In the genomic region with DNA sequence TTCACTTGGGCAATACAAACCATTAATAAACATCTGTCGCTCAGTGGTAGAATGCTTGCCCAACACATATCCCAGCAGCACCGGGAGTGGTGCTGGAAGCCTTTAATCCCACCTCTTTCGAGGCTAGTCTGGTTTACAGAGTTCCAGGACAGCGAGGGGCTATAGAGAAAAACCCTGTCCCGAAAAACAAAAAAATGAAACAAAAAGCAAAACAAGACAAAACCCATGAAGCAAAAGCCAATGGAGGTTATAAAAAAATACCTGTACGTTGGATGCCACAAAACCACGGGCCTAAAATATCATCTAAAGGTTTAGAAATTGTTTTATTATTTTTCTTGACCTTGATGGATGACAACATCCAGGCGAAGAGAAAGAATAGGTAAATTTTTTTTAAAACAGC, we compare ENCODE assay signal across 8 mouse cellular contexts. TPM values are rescaled to one million over a fixed set of nuclear protein-coding genes. Genes with fewer than 3 reads are reported as not detected.
DNase-seq lines count a peak whose midpoint lies in the region; ATAC-seq and TF ChIP-seq lines count a peak whose summit lies in the region.

No protein-coding gene starts in this region.

- no peak for ATAC-seq in limb, embryonic 13.5 days (ENCODE audit: low FRiP score, low read depth)
- no peak for ATAC-seq in neural tube, embryonic 15.5 days (ENCODE audit: low FRiP score)

- H3K9me3 ChIP-seq in limb, embryonic 13.5 days: no peaks in the 10 kb centered on the region
- H3K9me3 ChIP-seq in neural tube, embryonic 15.5 days (replicated peaks): no peaks in the 10 kb centered on the region

- peak overlapping the region; percentile 43; the same call in 1 of the 2 replicates for H3K9ac ChIP-seq in limb, embryonic 13.5 days
- H3K9ac ChIP-seq in neural tube, embryonic 15.5 days (replicated peaks): 0 out of 2 replicates have a peak overlapping the region, but pooled peaks have one; percentile 8

- TF ChIP-seq POLR2A in embryonic fibroblast, embryonic 13.5 days (IDR thresholded peaks at IDR 0.05; ENCODE audit: low read depth, low read length): no peak

- 11% methylated on average over 8 of the region's 8 CpGs for WGBS in limb, embryonic 13.5 days
- WGBS in neural tube, embryonic 15.5 days: 12% methylated on average over 8 of the region's 8 CpGs

- H3K27ac ChIP-seq in left cerebral cortex, adult 2 months: 0 out of 2 replicates have a peak overlapping the region, but pooled peaks have one; percentile 20
- no peak overlapping the region; the same call in 1 of the 2 replicates for H3K27ac ChIP-seq in embryonic fibroblast, embryonic 13.5 days (ENCODE audit: insufficient read depth, low read length)
- 0 out of 2 replicates have a peak overlapping the region, but pooled peaks have one; percentile 17 for H3K27ac ChIP-seq in limb, embryonic 13.5 days
- peak overlapping the region; percentile 90; the same call in 1 of the 2 replicates for H3K27ac ChIP-seq in neural tube, embryonic 15.5 days (replicated peaks)

- peaks cover 7% of the 10 kb centered on the region for H3K36me3 ChIP-seq in limb, embryonic 13.5 days
- H3K36me3 ChIP-seq in neural tube, embryonic 15.5 days: 0 out of 2 replicates have a peak, but pooled peaks cover under 1% of the 10 kb centered on the region

- no peak for TF ChIP-seq CTCF in left cerebral cortex, adult 2 months (IDR thresholded peaks at IDR 0.05)
- no peak for TF ChIP-seq CTCF in embryonic fibroblast, embryonic 13.5 days (IDR thresholded peaks at IDR 0.05; ENCODE audit: borderline replicate concordance, insufficient read depth, low read length)

- no peak for DNase-seq in left cerebral cortex, adult 2 months (ENCODE audit: extremely low spot score in 1 of 2, low spot score in 2 of 2)
- DNase-seq in left cerebral cortex, adult 8-10 months (ENCODE audit: low spot score in 2 of 2): no peak
- no peak for DNase-seq in cerebellum, adult 11 months
- no peak for DNase-seq in layer of hippocampus, postnatal 14 days (ENCODE audit: low spot score in 2 of 2)
- no peak for DNase-seq in layer of hippocampus, adult 9-11 months

- peak overlapping the region; percentile 68 for H3K4me2 ChIP-seq in limb, embryonic 13.5 days (replicated peaks)
- peak overlapping the region; percentile 86 for H3K4me2 ChIP-seq in neural tube, embryonic 15.5 days

- H3K27me3 ChIP-seq in limb, embryonic 13.5 days: no peaks in the 10 kb centered on the region
- H3K27me3 ChIP-seq in neural tube, embryonic 15.5 days (replicated peaks): no peaks in the 10 kb centered on the region

- H3K4me3 ChIP-seq in left cerebral cortex, adult 2 months: peak overlapping the region; percentile 94
- H3K4me3 ChIP-seq in embryonic fibroblast, embryonic 13.5 days (ENCODE audit: insufficient read depth, low read length): peak overlapping the region; percentile 45
- H3K4me3 ChIP-seq in limb, embryonic 13.5 days: peak overlapping the region; percentile 71
- H3K4me3 ChIP-seq in neural tube, embryonic 15.5 days (replicated peaks): peak overlapping the region; percentile 93

- peaks cover 10% of the 10 kb centered on the region; the same call in 1 of the 2 replicates for H3K4me1 ChIP-seq in embryonic fibroblast, embryonic 13.5 days (ENCODE audit: control insufficient read depth, insufficient read depth, low read length)
- peaks cover 55% of the 10 kb centered on the region for H3K4me1 ChIP-seq in limb, embryonic 13.5 days
- H3K4me1 ChIP-seq in neural tube, embryonic 15.5 days: peaks cover 67% of the 10 kb centered on the region

- intact Hi-C loops in left cerebral cortex, adult 2 months (cut with DNase I): loop anchor here (1.0 to 5.0 kb wide), 2 partner anchors 28 to 131 kb away; no protein-coding TSS in a partner anchor

RNA-seq across cellular contexts. Expression of a gene that starts 0.6 kb away (rescaled TPM):
- 100 to 1,000 TPM; 179 to 197 TPM for total RNA-seq in left cerebral cortex, adult 2 months (2021)
- 100 to 1,000 TPM; 192 to 205 (median 199) TPM for total RNA-seq in left cerebral cortex, adult 8-10 months (2022)
- 117 and 130 TPM in 2 replicates for polyA plus RNA-seq in embryonic fibroblast, embryonic 13.5 days (2011; ENCODE audit: insufficient read length, low read depth, missing spikeins)
- polyA plus RNA-seq in limb, embryonic 13.5 days (2015; fragmentation: Nextera tagmentation; extraction: Ambion mirVana): 145 and 152 TPM in 2 replicates
- 281 and 314 TPM in 2 replicates for polyA plus RNA-seq in neural tube, embryonic 15.5 days (2015; fragmentation: Nextera tagmentation; extraction: Ambion mirVana)
- total RNA-seq in layer of hippocampus, postnatal 14 days (2021): 100 to 1,000 TPM; 207 to 220 TPM

RNA-seq across cellular contexts. Expression of a gene that starts 0.6 kb away (rescaled TPM):
- 10 to 100 TPM; 19.4 to 20.1 TPM for total RNA-seq in left cerebral cortex, adult 2 months (2021)
- 10 to 100 TPM; 15.8 to 20.0 (median 19.7) TPM for total RNA-seq in left cerebral cortex, adult 8-10 months (2022)
- polyA plus RNA-seq in embryonic fibroblast, embryonic 13.5 days (2011; ENCODE audit: insufficient read length, low read depth, missing spikeins): 19.8 and 22.0 TPM in 2 replicates
- polyA plus RNA-seq in limb, embryonic 13.5 days (2015; fragmentation: Nextera tagmentation; extraction: Ambion mirVana): 36.4 and 38.8 TPM in 2 replicates
- 18.3 and 21.4 TPM in 2 replicates for polyA plus RNA-seq in neural tube, embryonic 15.5 days (2015; fragmentation: Nextera tagmentation; extraction: Ambion mirVana)
- total RNA-seq in layer of hippocampus, postnatal 14 days (2021): 10 to 100 TPM; 21.1 to 23.8 TPM

RNA-seq across cellular contexts. Expression of a gene that starts 46.0 kb away (rescaled TPM):
- total RNA-seq in left cerebral cortex, adult 2 months (2021): under 1 TPM; 0.66 to 0.91 TPM
- 1 to 10 TPM in 3 of 4 experiments, under 1 TPM in 1; 0.36 to 1.5 (median 1.0) TPM for total RNA-seq in left cerebral cortex, adult 8-10 months (2022)
- polyA plus RNA-seq in embryonic fibroblast, embryonic 13.5 days (2011; ENCODE audit: insufficient read length, low read depth, missing spikeins): 0.48 and 0.51 TPM in 2 replicates
- polyA plus RNA-seq in limb, embryonic 13.5 days (2015; fragmentation: Nextera tagmentation; extraction: Ambion mirVana): 2.7 TPM in 2 replicates
- polyA plus RNA-seq in neural tube, embryonic 15.5 days (2015; fragmentation: Nextera tagmentation; extraction: Ambion mirVana): 2.4 and 2.7 TPM in 2 replicates
- total RNA-seq in layer of hippocampus, postnatal 14 days (2021): 1 to 10 TPM in 1 of 2 experiments, under 1 TPM in 1; 0.94 to 1.2 TPM

RNA-seq across cellular contexts. Expression of a gene that starts 55.2 kb away (rescaled TPM):
- total RNA-seq in left cerebral cortex, adult 2 months (2021): 10 to 100 TPM; 25.5 to 25.9 TPM
- total RNA-seq in left cerebral cortex, adult 8-10 months (2022): 10 to 100 TPM; 28.9 to 29.9 (median 29.5) TPM
- 1.3 and 1.6 TPM in 2 replicates for polyA plus RNA-seq in embryonic fibroblast, embryonic 13.5 days (2011; ENCODE audit: insufficient read length, low read depth, missing spikeins)
- polyA plus RNA-seq in limb, embryonic 13.5 days (2015; fragmentation: Nextera tagmentation; extraction: Ambion mirVana): 3.5 and 4.8 TPM in 2 replicates
- polyA plus RNA-seq in neural tube, embryonic 15.5 days (2015; fragmentation: Nextera tagmentation; extraction: Ambion mirVana): 13.2 and 13.9 TPM in 2 replicates
- total RNA-seq in layer of hippocampus, postnatal 14 days (2021): 10 to 100 TPM; 31.7 to 32.5 TPM

RNA-seq across cellular contexts. Expression of a gene that starts 57.6 kb away (rescaled TPM):
- 100 to 1,000 TPM; 188 to 196 TPM for total RNA-seq in left cerebral cortex, adult 2 months (2021)
- 100 to 1,000 TPM; 187 to 201 (median 192) TPM for total RNA-seq in left cerebral cortex, adult 8-10 months (2022)
- polyA plus RNA-seq in embryonic fibroblast, embryonic 13.5 days (2011; ENCODE audit: insufficient read length, low read depth, missing spikeins): 62.4 and 67.7 TPM in 2 replicates
- 176 and 177 TPM in 2 replicates for polyA plus RNA-seq in limb, embryonic 13.5 days (2015; fragmentation: Nextera tagmentation; extraction: Ambion mirVana)
- 322 and 350 TPM in 2 replicates for polyA plus RNA-seq in neural tube, embryonic 15.5 days (2015; fragmentation: Nextera tagmentation; extraction: Ambion mirVana)
- 100 to 1,000 TPM; 156 to 162 TPM for total RNA-seq in layer of hippocampus, postnatal 14 days (2021)
